Mouse (Mus musculus) cerebellum, postnatal 36 days (tissue): ENCODE data around the gene 3830406C13Rik.

Experiments used
- DNase-seq, 2 experiments: peaks; one replicate each; pipeline ENCODE4 v3.0.0; 2021 to 2022; ENCODE audit warnings: mixed read lengths in 2 of 2

The 3830406C13Rik gene

GRCm38 (mm10) chr14:12343451-12343941 lies 59.5 kb downstream of the 3830406C13Rik start:
- DNase-seq = no peak

GRCm38 (mm10) chr14:12344061-12344745 lies 60.2 kb downstream of the 3830406C13Rik start:
- no peak for DNase-seq

DNA sequence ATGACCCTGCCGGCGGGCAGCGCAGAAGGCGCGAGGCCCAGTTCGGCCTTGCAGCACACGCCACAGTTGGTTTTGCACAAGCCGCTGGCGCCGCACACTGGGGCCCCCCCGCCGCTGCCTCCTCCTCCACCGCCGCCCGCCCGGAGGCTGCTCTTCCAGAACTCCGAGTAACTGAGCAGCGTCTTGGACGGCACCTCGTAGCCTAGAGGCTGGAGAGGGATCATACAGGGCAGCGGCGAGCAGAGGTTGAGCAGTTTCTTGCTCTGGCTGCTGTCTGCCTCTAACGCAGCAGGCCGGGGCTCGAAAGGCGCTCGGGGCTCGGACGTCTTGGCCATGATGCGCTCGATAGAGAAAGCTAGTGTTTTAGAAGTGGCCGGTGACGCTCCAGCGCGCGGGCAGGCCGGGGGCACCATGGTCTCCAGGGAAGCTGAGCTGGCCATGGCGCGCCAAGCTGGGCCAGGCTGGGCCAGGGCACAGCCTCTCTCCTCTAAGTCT lies 60.8 kb downstream of the 3830406C13Rik start:
- no peak for DNase-seq

GRCm38 (mm10) chr14:12345241-12345921 lies 61.4 kb downstream of the 3830406C13Rik start:
- no peak for DNase-seq

GRCm38 (mm10) chr14:12346011-12346864 lies 62.3 kb downstream of the 3830406C13Rik start:
- no peak for DNase-seq

- DNase-seq = no peak
These were observed 63.1 kb downstream of the 3830406C13Rik start for GRCm38 (mm10) chr14:12346865-12347600.

GRCm38 (mm10) chr14:12348089-12348488 lies 64.1 kb downstream of the 3830406C13Rik start, which contains the start of gene Fezf2:
TSS of gene Fezf2 (minus strand) at chr14:12348189.
- no peak for DNase-seq

DNA sequence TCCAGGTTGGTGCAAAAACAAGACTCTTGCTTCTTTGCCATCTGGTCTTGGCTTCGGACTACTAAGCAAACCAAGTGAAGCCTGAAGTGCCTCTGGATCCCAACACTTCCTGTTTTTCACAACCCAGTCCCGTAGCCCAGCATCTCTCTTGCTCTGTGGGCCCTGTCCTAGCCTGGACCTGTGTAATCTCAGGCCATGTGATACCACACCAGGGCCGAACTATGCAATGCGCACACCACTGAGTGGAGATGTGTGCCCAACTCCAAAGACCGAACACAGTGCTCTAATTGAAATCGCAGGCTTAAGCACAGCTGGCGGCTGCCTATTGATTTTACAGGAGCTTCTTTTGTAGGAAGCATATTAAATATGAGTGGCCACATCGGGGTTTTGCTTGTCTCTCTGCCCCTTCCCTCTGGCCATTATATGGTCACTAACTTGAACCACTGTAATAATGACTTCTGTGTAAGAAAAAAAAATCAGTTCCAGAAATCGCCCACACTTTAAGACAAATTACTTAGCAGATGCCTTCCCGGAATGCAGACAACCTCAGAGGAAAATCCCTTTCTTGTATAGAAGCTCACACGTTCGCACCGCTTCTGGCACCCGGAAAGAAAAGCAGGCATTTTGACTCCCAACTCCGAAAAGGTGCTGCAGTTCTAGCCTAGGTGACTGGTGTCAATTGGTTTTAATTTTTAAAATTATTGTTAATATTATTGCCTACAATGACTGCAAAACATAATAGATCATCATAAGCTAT lies 65.5 kb downstream of the 3830406C13Rik start:
- no peak for DNase-seq

- no peak for DNase-seq
These were observed 66.4 kb downstream of the 3830406C13Rik start for GRCm38 (mm10) chr14:12350271-12350916.
